Mouse (Mus musculus): ENCODE measurements around the gene Phf20.
"Not testable (repeated sequence)": the region's sequence is repeated elsewhere in the genome, so short reads cannot be mapped to it uniquely, and the experiment has no call there.

The Phf20 gene

DNA sequence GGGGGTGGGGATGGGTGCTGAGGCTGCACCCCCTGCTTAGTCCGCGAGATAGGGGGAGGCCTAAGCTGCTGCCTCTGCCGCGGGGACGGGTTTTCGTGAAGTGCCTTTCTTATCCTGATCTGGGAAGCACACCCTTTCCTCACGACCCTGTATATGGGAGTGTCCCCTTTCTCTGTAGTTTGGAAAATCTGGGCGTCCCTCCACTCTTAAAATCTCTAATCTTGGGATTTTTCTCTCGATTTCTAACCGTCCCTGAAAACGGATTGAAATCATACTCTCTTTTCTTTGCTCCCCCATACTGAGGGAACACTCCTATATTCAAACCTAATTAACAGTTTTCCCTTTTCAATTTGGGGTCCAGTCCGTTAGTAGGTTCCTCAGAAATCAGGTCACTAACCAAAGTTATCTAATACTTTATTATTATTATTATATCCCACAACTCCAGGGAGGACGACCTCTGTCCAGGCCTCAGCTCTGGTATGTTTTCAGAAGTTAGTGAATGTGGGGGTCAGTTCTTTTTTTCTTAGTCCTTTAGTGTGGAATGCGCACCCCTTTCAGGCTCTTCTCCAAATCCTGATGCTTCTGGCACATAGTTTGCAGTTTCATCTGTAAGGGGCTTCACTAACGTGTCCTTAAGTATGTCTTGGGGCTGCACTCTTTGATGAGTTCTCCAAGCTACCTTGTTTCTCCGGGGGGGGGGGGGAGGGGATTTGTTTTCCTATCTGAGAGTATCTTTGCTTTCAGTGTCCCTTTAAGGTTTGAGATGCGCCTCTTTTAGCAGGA, 1.1 kb downstream of the Phf20 start:
- DNase-seq (ENCODE audit: extremely low read depth, insufficient read length, low spot score) = no peak

DNA sequence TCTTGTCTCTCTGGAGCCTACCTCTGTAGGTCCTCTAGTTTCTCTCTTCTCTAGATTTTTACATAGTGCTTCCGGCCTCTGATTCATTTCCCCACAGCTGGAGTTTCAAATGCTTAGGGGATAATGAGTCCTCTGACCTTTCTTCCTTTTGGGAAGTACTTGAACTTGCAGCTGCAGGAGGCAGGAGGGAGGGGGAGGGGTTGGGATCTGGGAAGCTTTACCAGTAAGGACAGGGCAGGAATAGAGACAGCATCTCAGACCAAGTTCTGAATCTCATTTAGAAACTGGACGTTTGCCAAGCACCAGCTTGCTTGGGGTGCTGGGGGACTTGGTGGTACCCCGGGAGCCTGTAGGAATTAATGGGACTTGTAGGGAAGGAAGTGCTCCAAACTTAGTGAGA, 3.7 kb downstream of the Phf20 start:
- no peak for DNase-seq (ENCODE audit: extremely low read depth, insufficient read length, low spot score)

DNA sequence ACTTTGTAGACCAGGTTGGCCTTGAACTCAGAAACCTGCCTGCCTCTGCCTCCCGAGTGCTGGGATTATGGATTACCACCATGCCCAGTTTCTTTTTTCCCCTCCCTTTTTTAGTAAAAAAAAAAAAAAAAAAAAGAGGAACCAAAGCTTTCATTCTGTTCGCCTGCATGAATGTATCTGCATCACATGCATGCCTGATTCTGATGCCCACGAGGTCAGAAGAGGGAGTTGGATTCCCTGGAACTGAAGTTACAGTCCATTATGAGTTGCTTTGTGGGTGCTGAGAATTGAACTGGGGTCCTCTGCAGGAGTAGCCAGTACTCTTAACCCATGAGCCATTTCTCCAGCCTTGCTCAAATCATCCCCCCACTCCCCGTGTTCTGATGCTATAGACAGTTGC, 5.2 kb downstream of the Phf20 start:
- no peak for DNase-seq (ENCODE audit: extremely low read depth, insufficient read length, low spot score)

DNA sequence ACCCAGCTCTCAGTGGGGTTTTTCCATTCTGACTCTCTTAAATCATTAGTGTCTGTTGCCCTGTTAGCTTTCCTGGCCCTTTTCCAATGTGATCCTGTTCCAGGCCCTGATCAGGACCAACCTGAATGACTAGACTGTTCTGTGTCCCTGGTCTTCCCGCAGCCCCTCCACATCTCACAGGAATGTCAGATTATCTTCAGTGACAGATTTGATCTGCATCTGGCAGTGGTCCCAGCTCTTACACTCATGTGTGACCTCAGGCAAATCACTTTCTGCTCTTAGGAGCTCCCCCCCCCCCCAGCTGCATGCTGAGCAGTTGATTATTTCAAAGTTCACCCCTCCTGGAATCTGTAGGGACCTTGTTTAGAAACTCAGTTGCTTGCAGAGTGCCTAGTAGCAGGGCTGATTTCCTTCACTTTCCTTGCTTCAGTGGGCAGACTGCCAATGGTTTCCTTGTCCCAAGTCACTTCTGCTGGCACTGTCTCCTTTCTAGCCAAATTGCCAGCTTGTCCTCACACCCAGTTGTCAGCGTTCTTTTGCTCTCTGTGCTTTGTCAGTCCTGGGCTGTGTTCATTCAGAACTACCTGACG, 6.7 kb downstream of the Phf20 start:
- DNase-seq (ENCODE audit: extremely low read depth, insufficient read length, low spot score) = peak; percentile 59

DNA sequence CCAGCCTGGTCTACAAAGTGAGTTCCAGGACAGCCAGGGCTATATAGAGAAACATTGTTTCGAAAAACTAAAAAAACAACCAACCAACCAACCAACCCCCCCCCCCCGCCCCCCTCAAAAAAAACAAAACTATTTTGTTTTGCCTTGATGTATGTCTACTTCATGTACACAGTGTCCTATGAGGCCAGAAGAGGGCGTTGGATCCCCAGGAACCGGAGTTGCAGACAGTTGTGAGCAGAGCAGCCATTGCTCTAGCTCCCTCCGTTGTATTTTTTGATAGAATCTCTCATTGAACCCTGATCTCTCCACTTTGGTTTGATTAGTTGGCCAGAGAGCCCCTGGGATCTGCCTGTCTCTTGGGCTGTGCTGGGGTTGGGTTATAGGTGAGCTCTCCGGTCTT, 7.7 kb downstream of the Phf20 start:
- no peak for DNase-seq (ENCODE audit: extremely low read depth, insufficient read length, low spot score)

DNA sequence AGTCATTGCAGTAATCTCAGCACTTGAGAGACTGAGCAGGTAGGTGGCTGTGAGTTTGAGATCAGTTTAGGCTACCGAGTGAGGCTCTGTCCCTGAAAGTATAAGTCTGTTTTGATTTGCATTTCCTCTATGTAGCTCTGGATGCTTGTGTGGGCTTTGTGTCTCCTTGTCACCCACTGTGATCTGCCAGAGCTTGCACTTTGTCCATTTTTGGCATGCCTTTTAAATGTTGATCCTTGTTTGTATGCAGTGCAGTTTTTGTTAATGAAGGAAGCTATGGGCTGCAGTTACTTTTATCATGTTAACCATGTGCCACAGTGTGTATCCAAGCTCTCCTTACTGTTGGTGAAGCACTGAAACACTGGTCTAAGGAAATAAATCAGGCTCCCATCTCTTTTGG, 21.5 kb downstream of the Phf20 start:
- DNase-seq (ENCODE audit: extremely low read depth, insufficient read length, low spot score) = no peak

DNA sequence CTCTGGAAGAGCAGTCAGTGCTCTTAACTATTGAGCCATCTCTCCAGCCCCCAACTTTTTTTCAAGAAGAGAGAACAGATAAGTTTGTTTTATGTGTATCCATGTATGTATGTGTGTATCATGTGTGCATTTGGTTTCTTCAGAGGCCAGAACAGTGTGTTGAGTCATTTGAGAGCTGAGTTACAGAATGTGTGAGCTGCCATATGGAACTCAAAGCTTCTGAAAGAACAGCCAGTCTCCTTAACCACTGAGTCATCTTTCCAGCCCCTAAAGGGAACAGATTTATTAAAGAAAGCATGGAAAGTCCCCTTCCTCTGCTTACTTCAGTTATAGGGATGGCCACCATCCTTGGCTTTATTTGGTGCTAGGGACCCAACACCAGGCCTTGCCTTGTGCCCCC, 25.8 kb downstream of the Phf20 start:
- no peak for DNase-seq (ENCODE audit: extremely low read depth, insufficient read length, low spot score)

DNA sequence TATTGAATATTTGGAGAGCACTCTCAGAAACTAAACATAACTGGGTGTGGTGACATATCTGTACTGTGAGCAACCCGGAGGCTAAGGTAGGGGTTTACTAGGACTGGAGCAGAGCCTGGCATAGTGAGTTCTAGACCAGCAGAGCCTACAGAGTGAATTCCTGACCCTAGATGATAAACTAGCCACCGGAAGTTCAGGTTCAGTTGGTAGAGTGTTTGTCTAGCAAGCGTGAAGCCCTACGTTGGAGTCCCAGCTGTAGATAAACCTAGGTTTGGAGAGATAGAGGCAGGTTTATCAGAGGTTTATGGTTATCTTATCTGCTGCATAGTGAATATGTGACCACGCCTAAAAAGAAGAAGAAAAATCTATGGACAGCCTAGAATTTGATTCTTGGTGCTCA, 27.8 kb downstream of the Phf20 start:
- DNase-seq (ENCODE audit: extremely low read depth, insufficient read length, low spot score) = no peak

DNA sequence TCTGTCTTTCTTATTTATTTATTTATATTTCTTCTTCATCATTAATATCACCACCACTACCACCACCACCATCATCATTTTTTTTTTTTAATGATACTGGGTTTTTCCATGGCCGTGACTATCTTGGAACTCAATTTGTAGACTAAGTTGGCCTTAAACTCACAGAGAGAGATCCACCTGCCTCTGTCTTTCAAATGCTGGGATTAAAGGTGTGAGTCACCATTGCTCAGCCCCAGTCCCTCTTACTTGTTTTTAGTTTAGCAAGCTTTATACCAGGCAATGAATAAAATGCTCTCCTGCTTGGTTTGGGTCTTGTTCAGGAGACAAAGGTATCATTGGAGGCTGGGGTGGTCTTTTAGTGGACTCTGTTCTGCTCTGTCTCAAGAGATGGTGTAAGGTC, 31.4 kb downstream of the Phf20 start:
- DNase-seq (ENCODE audit: extremely low read depth, insufficient read length, low spot score) = no peak

DNA sequence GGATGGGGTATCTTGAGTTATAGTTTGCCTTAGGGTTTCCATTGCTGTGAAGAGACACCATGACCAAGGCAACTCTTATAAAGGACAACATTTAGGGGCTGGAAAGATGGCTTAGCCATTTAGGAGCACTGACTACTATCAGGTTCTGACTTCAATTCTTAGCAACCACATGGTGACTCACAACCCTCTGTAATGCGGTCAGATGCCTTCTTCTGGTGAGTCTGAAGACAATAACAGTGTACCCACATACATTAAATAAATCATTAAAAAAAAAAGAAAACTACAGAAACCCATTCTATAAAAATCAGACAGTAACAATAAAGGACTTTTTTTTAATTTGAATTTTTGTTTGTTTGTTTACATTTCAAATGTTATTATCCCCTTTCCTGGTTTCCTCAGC, 32.9 kb downstream of the Phf20 start:
- DNase-seq (ENCODE audit: extremely low read depth, insufficient read length, low spot score) = peak; percentile 52

DNA sequence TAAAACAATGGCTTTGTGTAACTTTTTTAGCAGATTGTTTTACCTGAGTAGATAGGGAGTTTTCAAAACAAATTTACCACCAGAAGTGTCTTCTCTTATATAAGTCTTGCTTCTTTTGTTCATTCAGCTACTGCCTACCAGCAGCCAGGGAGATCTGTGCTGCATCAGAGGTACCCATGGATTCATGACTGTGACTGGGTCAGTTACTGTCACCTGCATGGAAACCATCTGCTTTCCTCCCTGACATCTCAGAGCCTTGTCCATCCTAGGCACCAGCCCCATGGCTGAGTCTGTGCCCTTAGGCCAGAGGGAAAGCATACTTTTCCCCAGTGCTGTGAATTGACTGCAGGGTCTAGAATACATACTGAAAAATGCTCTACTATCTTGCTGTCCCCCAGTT, 35.1 kb downstream of the Phf20 start:
- DNase-seq (ENCODE audit: extremely low read depth, insufficient read length, low spot score) = no peak

DNA sequence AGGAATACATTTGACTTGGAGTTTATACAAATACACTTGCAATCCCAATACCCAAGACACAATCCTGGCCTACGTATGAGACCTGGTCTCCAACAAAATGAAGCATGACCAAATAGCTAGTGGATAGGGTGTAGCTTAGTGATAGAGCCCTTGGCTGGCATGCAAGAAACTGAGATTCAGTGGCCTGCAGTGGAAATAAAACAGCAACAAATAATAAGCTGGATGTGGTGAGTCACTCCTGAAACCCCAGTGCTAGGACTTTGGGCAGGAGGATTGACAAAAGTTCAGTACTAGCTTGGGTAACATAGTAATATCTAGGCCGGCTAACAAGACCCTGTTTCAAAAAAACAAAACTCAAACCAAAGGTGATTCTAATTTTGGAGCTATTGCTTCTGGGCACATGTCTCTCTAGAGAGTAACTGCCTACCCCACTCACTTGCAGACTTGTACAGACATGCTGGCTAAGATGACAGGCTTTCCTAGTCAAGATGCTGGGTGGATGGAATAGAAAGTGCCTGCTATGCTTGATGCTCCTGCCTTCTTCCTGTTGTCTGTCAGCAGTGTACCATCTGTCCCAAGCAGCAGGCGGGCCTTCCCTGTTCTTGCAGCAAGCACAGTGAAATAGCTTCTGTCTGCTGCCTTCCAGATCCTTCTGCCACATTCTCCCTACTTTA, 37.1 kb downstream of the Phf20 start:
- no peak for DNase-seq (ENCODE audit: extremely low read depth, insufficient read length, low spot score)

DNA sequence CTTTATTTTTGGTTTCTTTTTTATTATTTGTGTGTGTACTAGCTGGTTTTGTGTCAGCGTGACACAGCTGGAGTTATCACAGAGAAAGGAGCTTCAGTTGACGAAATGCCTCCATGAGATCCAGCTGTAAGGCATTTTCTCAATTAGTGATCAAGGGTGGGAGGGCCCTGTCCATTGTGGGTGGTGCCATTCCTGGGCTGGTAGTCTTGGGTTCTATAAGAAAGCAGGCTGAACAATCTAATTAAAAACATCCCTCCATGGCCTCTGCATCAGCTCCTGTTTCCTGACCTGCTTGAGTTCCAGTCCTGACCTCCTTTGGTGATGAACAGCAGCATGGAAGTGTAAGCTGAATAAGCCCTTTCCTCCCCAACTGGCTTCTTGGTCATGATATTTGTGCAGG, 37.8 kb downstream of the Phf20 start:
- not testable (repeated sequence) for DNase-seq (ENCODE audit: extremely low read depth, insufficient read length, low spot score)

DNA sequence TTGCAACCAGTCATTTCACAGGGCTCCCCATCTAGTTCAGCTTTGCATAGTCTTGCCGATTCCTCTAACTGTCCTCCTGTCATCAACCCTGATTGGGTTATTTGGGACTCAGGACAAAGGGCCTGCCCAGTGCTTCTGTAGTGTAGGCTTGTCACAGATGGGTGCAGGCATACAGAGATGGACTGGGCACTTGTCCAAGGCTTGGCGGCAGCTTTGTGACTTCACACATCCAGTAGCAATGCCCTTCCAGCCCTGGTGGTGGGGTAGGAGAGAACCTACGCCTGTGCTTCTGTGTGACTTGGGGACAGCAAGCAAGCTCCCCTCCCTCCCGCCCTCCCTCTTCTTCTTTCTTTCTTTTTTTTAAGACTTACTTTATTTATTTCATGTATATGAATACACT, 39.6 kb downstream of the Phf20 start:
- no peak for DNase-seq (ENCODE audit: extremely low read depth, insufficient read length, low spot score)

DNA sequence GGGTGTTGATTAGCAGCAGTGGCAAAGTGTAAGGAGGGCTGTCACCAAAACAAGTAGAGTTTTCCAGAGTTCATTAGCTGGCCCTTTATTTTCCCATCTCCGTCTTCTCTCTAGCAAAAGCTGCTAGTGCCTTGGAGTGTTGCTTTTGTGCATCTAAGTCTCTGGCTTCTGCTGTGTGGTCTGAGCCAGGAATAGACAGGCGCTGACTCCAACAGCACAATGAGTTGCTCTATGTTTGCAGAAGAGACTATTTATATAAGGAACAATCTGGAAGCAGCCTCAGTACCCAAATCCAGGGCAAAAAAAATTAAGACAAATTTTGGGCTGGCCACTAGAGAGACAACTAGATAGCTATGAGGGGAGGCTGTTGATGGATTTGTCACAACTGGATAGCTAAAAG, 45.4 kb downstream of the Phf20 start:
- DNase-seq (ENCODE audit: extremely low read depth, insufficient read length, low spot score) = no peak

DNA sequence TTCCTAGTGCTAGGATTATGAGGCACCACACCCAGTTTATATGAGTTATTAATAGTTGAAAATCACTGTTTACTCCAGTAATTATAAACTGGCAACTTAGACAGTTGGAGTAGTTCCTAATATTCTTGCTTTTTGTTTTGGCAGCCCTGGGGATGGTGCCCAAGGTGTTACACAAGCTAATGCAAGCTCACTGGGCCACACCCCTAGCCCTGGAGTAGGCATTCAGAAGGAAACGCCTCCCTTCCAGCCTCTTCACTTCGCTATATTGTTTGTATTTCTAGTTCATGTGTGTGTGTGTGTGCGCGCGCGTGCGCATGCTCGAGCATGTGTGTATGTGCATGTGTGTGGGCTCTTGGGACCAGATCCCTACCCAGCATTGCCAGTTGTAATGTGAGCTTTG, 46.7 kb downstream of the Phf20 start:
- no peak for DNase-seq (ENCODE audit: extremely low read depth, insufficient read length, low spot score)

DNA sequence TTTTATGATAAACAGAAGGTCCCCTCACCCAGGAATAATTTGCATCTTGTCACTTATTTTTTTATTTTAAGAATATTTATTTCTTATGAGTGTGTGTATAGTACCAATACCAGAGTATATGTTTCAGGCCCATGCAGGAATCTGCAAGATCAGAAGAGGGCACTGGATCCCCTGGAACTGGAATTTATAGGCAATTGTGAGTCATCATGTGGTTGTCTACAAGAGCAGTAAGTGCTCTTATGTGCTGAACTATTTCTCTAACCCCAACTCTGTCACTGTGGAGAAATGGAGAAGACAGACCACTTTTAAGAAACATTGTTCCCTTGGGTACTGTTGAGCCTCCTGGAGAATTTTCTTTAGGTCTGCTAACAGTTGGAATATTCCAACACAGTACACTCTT, 51.3 kb downstream of the Phf20 start:
- peak; percentile 34 for DNase-seq (ENCODE audit: extremely low read depth, insufficient read length, low spot score)

DNA sequence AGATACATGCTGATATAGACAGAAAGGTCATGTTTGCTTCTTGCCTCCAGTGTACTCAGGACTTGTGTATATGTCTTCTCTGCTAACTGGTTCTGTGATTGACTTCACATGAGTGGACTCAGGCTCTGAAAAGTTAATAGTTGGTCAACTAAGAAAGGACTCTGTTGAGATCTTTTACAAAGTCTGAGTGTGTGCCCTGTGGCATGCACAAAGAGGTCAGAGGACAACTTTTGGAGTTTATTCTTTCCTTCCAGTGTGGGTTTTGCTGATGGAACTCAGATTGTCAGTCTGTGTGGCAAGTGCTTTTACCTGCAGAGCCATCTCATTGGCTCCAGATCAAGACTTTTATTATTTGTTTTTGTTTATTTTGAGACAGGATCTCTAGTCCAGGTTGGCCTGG, 54.5 kb downstream of the Phf20 start:
- DNase-seq (ENCODE audit: extremely low read depth, insufficient read length, low spot score) = no peak

DNA sequence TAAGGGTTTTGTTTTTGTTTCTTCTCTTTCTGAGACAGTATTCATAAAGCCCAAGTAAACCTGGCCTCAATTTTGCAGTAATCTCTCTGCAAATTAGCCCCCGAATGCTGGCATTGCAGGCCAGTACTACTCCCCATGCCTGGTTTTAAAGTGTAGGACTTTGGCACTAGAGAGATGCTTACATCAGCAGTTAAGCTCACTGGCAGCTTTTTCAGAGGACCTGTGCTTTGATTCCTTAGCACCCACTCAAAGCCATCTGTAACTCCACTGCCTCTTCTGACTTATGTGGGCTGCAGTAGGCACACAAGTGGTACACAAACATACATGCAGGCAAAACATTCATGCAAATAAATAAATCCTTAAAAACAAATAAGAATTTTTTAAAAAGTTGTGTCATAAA, 55.0 kb downstream of the Phf20 start:
- no peak for DNase-seq (ENCODE audit: extremely low read depth, insufficient read length, low spot score)

DNA sequence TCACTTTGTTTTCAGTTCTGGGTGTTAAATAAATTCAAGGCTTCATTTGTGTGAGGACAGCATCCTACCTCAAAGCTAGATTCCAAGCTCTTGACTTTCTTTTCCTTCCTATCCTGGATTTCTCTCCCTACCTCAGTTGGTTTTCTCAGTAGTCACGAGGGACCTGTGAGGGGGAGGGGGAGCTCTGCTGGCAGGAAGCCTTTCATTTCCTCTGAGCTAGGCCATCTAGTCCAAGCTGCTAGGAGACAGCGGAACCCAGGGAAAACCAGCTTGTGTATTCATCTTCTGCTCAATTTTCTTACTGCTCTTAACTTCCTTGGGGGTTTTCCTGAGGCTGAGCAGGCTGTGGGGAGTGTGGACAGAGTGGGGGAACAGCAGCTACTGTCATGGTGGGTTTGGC, 60.8 kb downstream of the Phf20 start:
- no peak for DNase-seq (ENCODE audit: extremely low read depth, insufficient read length, low spot score)

DNA sequence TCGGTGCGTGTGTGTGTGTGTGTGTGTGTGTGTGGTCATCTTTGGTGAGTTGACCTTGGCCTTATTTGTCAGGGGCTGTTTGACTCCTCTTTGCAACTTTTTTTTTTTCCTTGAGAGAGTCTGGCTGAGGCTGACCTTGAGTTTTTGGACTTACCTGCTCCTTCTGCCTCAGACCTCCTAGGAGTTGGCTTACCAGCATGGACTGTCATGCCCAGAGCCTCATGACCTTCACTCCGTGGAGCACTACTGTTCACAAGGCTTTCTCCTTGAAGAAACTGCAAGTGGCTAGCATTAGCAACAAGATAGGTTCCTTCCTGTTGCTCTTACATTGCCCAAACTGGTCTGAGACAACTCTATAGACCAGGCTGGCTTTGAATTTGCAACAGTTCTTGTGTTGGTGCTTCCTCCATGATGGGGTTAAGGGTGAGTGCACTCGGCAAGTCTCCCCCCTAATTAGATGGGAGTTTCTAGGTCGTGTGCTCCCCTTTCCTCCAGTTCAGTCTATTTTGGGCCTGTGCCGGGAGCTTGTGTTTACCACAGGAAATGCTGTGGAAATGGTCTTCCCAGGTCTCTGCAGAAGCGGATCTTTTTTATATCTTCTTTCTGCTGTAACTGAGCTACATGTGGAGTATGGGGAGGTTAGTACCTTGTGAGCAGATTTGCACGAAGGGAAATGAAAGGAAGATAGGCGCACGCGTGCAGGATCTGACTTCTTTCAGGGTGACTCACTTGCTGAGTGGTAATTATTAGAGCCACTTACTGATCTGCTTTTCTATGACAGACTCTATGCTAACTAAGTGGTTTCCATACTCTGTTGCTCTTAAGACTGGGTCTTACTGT, 61.9 kb downstream of the Phf20 start:
- no peak for DNase-seq (ENCODE audit: extremely low read depth, insufficient read length, low spot score)
